Mouse (Mus musculus) thymus, postnatal 36 days (tissue): ENCODE results near the gene Slc35f3.

Source experiments
- DNase-seq, 2 experiments: peaks; one replicate each; pipeline ENCODE4 v3.0.0; 2022; ENCODE audit warnings: mixed read lengths in 2 of 2

Gene Slc35f3

DNA sequence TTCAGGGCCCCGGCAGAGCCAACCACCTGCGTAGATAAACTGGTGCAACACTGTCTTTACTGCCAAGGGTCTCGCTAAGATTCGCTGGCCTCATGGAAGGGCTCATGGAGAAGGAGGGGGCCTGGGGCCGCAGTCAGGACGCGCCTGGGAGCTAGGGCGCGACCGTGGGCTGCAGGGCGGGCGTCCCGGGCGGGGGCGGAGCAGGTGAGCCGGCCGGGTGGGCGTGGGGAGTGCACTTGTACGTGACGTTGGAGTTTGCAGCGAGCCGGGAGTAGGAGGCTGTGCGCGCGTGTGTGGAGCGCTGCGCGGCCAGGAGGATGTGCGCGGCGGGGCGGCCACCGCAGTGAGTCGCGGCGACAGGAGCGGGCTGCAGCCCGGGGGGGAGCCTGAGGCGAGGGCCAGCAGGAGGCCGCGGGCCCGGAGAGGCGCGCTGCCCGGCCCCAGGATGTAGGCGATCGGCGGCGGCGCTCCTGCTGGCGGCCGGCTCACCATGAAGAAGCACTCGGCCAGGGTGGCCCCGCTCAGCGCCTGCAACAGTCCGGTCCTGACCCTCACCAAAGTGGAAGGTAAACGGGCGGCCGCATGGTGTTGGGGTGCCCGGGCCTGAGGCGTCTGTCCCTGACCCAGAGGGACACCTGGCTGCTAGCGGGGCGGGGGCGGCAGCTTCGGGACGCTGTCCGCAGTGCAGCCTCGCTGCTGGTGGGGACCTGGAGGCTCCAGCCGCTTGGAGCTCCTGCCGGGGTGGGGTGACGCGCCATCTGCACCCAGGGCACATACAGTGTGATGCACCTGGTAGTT lies at the start of gene Slc35f3:
Gene Slc35f3 (plus strand): TSS at position 263 of the 798 bp plus-strand sequence.
- peak; percentile 4 to 15 for DNase-seq

DNA sequence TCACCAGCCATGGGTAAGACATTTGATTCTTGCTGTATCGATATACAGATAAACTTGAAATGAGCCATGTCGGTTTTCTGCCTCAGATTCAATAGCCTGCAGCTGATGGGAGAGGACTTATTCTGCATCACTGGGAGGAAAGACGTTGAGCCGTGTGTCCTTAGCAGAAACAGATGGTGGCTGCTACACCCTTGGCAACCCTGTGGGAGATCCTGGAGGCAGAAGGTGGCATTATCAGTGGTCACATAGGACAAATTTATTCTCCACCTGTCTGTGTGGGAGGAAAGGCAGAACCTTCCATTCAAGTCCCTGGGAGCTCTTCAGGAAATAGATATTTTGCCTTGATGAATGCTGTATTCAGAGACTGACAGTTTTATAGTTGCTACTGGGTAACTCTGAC lies 47.9 kb upstream of the Slc35f3 start:
- DNase-seq, result no peak

GRCm38 (mm10) chr8:126256585-126257391 lies 41.6 kb upstream of the Slc35f3 start:
- DNase-seq, result no peak

- DNase-seq, result no peak
Measured at GRCm38 (mm10) chr8:126257392-126257681, 41.0 kb upstream of the Slc35f3 start.

- DNase-seq, result peak; percentile 58 to 61
Measured at GRCm38 (mm10) chr8:126258175-126258781, 40.1 kb upstream of the Slc35f3 start.

DNA sequence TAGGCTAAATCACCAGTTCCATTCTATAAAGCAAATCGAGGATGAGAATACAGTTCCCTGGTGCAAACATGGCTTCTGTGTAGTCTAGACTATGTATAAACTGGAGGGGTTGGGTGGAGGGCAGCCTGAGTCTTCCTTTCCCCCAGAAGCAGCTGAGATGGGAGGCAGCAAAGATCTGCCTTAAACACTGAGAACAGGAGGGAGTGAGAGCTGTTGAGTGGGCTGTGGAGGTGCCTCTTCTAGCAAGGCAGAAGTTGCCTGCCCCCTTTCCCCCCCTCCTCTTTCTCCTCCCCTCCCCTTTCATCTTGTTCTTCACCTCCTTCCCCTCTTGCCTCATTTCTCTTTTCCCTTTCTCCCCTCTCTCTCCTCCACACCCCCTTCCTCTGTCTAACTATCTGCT lies 33.2 kb upstream of the Slc35f3 start:
- no peak for DNase-seq

- DNase-seq, result no peak
Measured at GRCm38 (mm10) chr8:126267118-126267517, 31.2 kb upstream of the Slc35f3 start.

DNA sequence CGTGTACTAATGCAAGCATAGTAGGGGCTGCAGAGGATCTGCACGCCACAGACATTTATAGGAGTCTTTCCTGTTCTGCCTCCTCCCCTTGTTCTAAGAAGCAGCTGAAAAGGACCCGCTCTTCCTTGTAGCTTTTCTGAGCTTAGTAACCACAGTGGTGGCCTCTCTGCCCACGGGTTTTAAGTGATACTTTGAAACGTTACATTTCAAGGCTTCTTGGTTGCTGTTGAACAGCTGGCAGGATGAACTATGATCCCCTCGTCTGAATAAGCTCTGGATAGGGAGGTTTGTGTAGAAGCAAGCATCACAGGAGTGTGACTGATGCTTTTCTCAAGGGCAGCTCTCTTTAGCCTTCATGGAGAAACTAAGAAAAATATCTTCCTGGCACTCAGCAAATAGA lies 28.6 kb upstream of the Slc35f3 start:
- no peak for DNase-seq

DNA sequence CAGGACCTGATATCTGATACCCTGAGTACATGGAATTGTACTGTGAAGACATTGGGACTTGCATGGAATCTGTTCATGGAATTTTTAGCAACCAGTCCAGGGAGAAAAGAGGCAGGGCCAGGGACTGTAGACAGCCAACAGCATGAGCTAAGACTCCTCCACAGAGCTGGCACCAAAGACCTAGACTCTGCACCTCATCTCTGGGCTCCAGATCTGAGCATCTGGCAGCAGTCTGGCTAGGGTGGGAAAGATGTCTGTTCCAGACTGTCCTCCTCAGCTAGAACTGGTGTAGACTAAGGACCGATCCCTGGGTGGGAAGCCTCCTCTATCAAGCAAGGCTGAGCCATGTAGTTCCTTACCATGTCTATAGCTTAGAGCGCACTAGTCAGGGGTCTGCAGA lies 25.9 kb upstream of the Slc35f3 start:
- DNase-seq, result no peak

- no peak for DNase-seq
Measured at GRCm38 (mm10) chr8:126273066-126273465, 25.3 kb upstream of the Slc35f3 start.

DNA sequence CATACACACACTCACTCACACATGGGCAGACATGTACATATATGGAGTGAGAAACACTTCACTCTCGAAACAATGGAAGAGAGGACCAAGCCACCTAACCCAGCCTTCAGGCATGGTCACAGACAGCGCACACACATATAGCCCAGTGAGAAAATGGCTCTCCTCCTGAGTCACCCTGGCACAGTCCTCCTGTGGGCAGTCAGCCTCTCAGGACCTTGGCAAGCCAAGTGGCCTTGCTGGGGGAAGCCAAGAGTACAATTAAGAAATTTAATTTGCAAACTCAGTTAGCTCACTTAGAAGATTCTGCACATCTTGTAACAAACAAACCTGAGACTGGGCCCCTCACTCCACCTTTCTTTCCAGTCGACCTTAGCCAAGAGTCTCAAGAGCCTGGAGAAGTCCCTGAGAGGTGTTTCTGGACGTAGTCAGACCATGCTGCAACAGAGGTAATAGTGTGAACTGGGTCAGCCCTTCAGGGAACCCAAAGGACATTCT lies 23.4 kb upstream of the Slc35f3 start:
- DNase-seq, result no peak

DNA sequence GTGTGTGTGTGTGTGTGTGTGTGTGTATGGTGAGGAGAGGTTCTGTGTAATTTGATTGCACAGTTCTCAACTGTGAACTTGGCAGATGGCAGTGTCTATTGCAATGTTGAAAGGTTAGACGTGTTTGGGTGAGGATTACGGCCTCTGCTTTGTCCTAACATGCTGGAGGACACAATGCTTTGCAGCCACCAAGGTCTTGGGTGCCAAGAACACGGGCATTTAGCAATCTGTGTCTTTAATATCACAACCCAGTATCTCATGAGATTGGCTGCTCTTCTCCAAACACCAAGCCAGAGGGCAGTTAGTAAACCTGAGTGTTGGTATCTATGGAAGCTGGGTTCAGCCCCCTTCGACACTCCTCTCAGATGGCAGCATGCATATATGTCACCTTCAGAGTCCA lies 22.5 kb upstream of the Slc35f3 start:
- no peak for DNase-seq

DNA sequence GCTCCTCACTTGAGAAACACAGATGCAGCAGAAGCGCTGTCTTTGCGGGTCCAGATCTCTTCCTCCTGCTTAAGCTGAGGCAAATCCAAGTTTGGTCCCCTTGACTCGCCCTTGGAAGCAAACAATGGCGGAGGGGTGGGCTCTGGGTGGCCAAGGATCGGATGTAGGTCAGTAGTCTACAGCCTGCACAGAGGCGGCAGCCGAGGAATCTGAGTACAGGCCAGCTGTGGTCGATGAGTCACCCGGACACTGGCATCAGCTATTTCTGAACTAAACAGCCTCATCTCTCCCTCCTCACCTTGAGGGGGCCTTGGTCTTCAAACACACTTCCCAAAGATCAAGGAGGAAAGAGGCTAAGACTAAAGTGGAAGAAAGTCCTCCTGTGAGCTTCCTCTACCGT lies 6.4 kb upstream of the Slc35f3 start:
- DNase-seq, result no peak

- DNase-seq, result peak in 1 of 2 experiments; percentile 4
Measured at GRCm38 (mm10) chr8:126297284-126297845, 993 bp upstream of the Slc35f3 start.

GRCm38 (mm10) chr8:126299333-126299732 lies 975 bp downstream of the Slc35f3 start:
- DNase-seq, result no peak

- no peak for DNase-seq
Measured at GRCm38 (mm10) chr8:126300350-126300749, 2.0 kb downstream of the Slc35f3 start.

DNA sequence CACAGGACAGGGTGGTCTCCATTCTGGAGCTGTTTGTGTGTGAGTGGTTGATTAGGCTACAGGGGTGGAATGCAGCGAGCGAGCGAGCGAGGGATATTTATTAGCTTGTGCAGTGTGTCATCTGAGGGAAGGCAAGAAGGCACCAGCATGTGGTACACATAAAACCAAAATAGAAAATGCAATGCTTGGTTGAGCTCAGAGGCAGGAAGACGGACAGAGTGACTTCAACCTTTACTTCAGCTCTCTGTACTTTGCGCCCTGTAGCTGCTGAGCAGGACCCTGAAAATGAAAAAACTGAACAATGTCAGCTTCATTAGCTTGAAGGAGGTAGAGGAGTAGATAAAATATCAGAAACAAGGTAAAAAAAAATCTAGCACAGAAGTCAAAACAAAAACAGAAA lies 3.2 kb downstream of the Slc35f3 start:
- DNase-seq, result no peak

- DNase-seq, result no peak
Measured at GRCm38 (mm10) chr8:126307164-126307563, 8.8 kb downstream of the Slc35f3 start.

DNA sequence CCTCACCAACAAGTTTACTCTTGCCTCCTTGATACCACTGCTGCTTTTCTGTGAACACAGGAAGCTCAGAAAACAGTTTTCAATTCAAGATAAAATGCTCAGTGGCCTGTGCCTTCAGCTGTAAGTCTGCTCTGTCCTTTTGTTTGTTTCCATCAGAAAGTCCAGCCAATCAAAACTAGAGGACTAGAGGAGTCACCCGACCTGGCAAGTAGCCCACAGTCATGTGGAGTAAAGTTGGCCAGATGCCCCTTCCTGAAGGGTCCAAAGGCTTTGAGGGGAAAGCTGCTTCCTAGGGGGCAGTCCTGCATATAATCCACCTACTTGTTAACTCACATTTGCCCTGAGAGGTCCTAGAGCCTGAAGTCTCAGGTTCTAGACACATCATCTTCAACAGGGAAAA lies 10.7 kb downstream of the Slc35f3 start:
- no peak for DNase-seq

GRCm38 (mm10) chr8:126324931-126325330 lies 26.6 kb downstream of the Slc35f3 start:
- no peak for DNase-seq

DNA sequence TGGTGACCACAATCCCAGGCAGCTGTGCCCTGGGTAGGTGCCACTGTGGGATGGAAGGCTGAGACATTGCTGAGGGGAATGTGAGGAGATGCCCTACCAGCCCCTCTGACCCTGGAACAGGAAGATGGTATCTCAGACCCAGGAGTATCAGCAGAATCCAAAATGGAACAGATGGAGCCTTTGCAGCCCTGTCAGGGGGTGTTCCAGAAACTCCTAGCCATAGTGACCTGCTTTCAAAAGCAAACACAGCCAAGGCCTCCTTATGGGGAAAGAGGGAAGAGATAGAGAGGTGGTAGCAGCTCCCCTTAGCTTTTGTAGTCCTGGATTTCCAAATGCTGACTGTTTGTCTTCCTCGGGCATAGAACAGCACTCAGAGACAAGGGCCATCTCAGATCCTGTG lies 27.8 kb downstream of the Slc35f3 start:
- DNase-seq, result no peak

GRCm38 (mm10) chr8:126326731-126327130 lies 28.4 kb downstream of the Slc35f3 start:
- DNase-seq, result no peak

GRCm38 (mm10) chr8:126327786-126328185 lies 29.4 kb downstream of the Slc35f3 start:
- no peak for DNase-seq
